Mouse (Mus musculus): Measurements from ENCODE around the gene Syde2. TPM values are rescaled to one million over a fixed set of nuclear protein-coding genes. Genes with fewer than 3 reads are reported as not detected.

Gene Syde2
- polyA plus RNA-seq, 1 experiment: 3.8 TPM

GRCm38 (mm10) chr3:146039132-146039903 lies 51.6 kb downstream of the Syde2 start:
- Histone ChIP-seq H3K4me1 (ENCODE audit: control insufficient read depth, insufficient read depth, insufficient read length, low read length) (peaks cover 3% of the 10 kb centered on the region; the same call in 1 of the 2 replicates), H3K27me3 (ENCODE audit: control insufficient read depth, insufficient read depth, low read length) (no peaks in the 10 kb centered on the region), H3K4me3 (ENCODE audit: low read depth, low read length) (no peak overlapping the region), H3K27ac (ENCODE audit: insufficient read depth, low read depth, low read length) (no peak overlapping the region), H3K36me3 (ENCODE audit: control insufficient read depth, insufficient read depth, low read length) (no peaks in the 10 kb centered on the region)
- WGBS: 20% methylated on average over 12 of the region's 12 CpGs
- TF ChIP-seq POLR2A (IDR thresholded peaks at IDR 0.05; ENCODE audit: low read depth, low read length) (no peak), CTCF (IDR thresholded peaks at IDR 0.05; ENCODE audit: extremely low read depth, insufficient read length, insufficient replicate concordance, low read depth, low read length) (no peak)

DNA sequence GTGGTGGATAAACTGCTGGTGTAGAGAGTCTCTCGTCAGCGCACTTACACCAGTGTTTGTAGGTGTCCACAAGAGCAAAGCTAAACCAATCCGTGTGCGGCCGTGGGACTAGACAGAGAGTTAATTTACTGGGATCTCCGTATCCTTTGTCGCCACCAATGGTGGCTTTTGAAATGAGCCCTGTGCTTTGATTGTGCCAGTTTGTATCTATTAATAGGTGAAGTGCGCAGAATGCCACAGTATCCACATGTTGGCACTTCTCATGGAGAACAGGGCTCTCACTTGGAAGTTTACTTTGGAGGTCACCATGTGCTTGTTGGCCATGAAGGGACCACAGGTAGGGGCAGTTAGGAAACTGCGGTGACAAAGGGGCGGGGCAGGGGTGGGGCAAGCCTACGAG lies 53.7 kb downstream of the Syde2 start:
- H3K4me3 ChIP-seq (ENCODE audit: low read depth, low read length): no peak overlapping the region
- H3K36me3 ChIP-seq (ENCODE audit: control insufficient read depth, insufficient read depth, low read length): no peaks in the 10 kb centered on the region
- no peak overlapping the region for H3K27ac ChIP-seq (ENCODE audit: insufficient read depth, low read depth, low read length)
- no peak for TF ChIP-seq POLR2A (IDR thresholded peaks at IDR 0.05; ENCODE audit: low read depth, low read length)
- no peak for TF ChIP-seq CTCF (IDR thresholded peaks at IDR 0.05; ENCODE audit: extremely low read depth, insufficient read length, insufficient replicate concordance, low read depth, low read length)
- H3K27me3 ChIP-seq (ENCODE audit: control insufficient read depth, insufficient read depth, low read length): no peaks in the 10 kb centered on the region
- 83% methylated on average over 11 of the region's 11 CpGs for WGBS
- peaks cover 3% of the 10 kb centered on the region; the same call in 1 of the 2 replicates for H3K4me1 ChIP-seq (ENCODE audit: control insufficient read depth, insufficient read depth, insufficient read length, low read length)

- H3K27me3 ChIP-seq (ENCODE audit: control insufficient read depth, insufficient read depth, low read length): no peaks in the 10 kb centered on the region
- no peak overlapping the region for H3K4me3 ChIP-seq (ENCODE audit: low read depth, low read length)
- TF ChIP-seq CTCF (IDR thresholded peaks at IDR 0.05; ENCODE audit: extremely low read depth, insufficient read length, insufficient replicate concordance, low read depth, low read length) (no peak), POLR2A (IDR thresholded peaks at IDR 0.05; ENCODE audit: low read depth, low read length) (no peak)
- H3K4me1 ChIP-seq (ENCODE audit: control insufficient read depth, insufficient read depth, insufficient read length, low read length): peaks cover 2% of the 10 kb centered on the region; the same call in 1 of the 2 replicates
- no peak overlapping the region for H3K27ac ChIP-seq (ENCODE audit: insufficient read depth, low read depth, low read length)
- H3K36me3 ChIP-seq (ENCODE audit: control insufficient read depth, insufficient read depth, low read length): no peaks in the 10 kb centered on the region
- WGBS: 63% methylated on average over 11 of the region's 11 CpGs
Measured at GRCm38 (mm10) chr3:146044977-146045376, 57.3 kb downstream of the Syde2 start.

DNA sequence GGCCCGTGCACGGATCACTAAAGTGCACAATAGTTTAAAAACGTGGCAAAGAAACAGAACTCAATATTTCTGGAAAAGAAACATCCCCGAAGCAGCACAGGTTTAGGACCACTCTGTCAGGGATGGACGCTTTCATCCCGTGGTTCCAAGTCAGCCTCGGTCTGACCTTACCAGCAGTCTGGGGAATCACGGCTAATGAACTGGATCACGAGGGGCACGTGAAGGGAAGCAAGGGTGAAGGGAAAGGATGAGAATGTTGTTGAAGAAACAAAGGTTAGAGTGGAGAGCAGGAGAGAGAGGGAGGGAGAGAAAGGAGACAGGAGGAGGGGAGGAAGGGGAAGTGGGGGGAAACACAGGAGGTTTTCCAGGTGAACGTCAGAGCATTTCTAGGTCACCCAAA lies 58.4 kb downstream of the Syde2 start:
- TF ChIP-seq CTCF (IDR thresholded peaks at IDR 0.05; ENCODE audit: extremely low read depth, insufficient read length, insufficient replicate concordance, low read depth, low read length) (no peak), POLR2A (IDR thresholded peaks at IDR 0.05; ENCODE audit: low read depth, low read length) (no peak)
- Histone ChIP-seq H3K4me3 (ENCODE audit: low read depth, low read length) (no peak overlapping the region), H3K4me1 (ENCODE audit: control insufficient read depth, insufficient read depth, insufficient read length, low read length) (peaks cover 2% of the 10 kb centered on the region; the same call in 1 of the 2 replicates), H3K27me3 (ENCODE audit: control insufficient read depth, insufficient read depth, low read length) (no peaks in the 10 kb centered on the region), H3K27ac (ENCODE audit: insufficient read depth, low read depth, low read length) (no peak overlapping the region), H3K36me3 (ENCODE audit: control insufficient read depth, insufficient read depth, low read length) (no peaks in the 10 kb centered on the region)
- WGBS: 89% methylated on average over 11 of the region's 11 CpGs

DNA sequence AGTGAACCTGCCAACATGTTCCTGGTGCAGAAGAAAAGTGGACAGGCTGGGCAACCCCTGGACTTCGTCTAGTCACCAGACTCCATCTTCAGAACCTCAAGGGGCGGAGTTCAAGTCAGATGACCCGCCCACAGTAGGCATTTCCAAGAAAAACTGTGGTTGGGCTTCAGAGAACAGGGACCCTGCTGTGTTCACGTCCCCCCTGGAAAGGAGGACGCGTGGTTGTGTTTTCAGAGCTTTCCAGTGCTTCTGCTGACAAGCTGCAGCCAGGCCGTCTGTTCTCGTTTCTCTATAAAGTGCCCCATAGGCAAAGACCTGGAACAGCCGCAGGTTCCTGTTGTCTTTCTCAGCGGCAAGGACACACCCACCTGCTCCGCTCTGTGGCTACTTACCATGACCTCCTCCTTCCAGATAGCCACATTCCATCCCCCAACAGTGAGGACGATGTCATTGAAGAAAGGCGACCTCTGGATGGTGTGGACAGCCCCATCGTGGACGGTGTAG lies 60.1 kb downstream of the Syde2 start:
- H3K36me3 ChIP-seq (ENCODE audit: control insufficient read depth, insufficient read depth, low read length): no peaks in the 10 kb centered on the region
- WGBS: 24% methylated on average over 15 of the region's 15 CpGs
- H3K27me3 ChIP-seq (ENCODE audit: control insufficient read depth, insufficient read depth, low read length): no peaks in the 10 kb centered on the region
- TF ChIP-seq POLR2A (IDR thresholded peaks at IDR 0.05; ENCODE audit: low read depth, low read length) (peak; percentile 33; the same call in 1 of the 2 replicates), CTCF (IDR thresholded peaks at IDR 0.05; ENCODE audit: extremely low read depth, insufficient read length, insufficient replicate concordance, low read depth, low read length) (no peak)
- peak overlapping the region; percentile 18; the same call in 1 of the 2 replicates for H3K27ac ChIP-seq (ENCODE audit: insufficient read depth, low read depth, low read length)
- peaks cover 2% of the 10 kb centered on the region; the same call in 1 of the 2 replicates for H3K4me1 ChIP-seq (ENCODE audit: control insufficient read depth, insufficient read depth, insufficient read length, low read length)
- peak overlapping the region; percentile 51 for H3K4me3 ChIP-seq (ENCODE audit: low read depth, low read length)

DNA sequence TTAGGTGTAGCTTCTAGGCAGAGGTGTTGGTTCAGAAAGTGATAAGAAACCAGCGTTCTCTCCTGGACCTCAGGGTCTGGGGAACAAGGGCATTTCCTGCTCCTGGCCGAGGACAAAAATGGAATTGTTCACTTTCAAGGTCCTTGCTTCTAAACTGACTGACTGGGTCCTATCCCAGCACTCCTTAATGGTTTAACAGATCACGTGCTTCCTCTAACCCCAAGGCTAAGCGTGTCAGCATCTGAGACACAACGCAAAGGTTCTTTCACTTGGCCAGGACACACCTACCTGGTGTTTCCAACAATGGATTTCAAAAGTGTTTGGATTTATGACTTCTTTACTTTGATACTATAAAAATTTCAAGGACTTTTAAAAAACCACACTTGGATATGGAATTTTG lies 62.3 kb downstream of the Syde2 start:
- no peak overlapping the region for H3K27ac ChIP-seq (ENCODE audit: insufficient read depth, low read depth, low read length)
- TF ChIP-seq POLR2A (IDR thresholded peaks at IDR 0.05; ENCODE audit: low read depth, low read length) (no peak), CTCF (IDR thresholded peaks at IDR 0.05; ENCODE audit: extremely low read depth, insufficient read length, insufficient replicate concordance, low read depth, low read length) (no peak)
- WGBS: 29% methylated on average over 5 of the region's 5 CpGs
- H3K4me3 ChIP-seq (ENCODE audit: low read depth, low read length): no peak overlapping the region
- no peaks in the 10 kb centered on the region for H3K36me3 ChIP-seq (ENCODE audit: control insufficient read depth, insufficient read depth, low read length)
- no peaks in the 10 kb centered on the region for H3K27me3 ChIP-seq (ENCODE audit: control insufficient read depth, insufficient read depth, low read length)
- H3K4me1 ChIP-seq (ENCODE audit: control insufficient read depth, insufficient read depth, insufficient read length, low read length): peaks cover 2% of the 10 kb centered on the region; the same call in 1 of the 2 replicates

DNA sequence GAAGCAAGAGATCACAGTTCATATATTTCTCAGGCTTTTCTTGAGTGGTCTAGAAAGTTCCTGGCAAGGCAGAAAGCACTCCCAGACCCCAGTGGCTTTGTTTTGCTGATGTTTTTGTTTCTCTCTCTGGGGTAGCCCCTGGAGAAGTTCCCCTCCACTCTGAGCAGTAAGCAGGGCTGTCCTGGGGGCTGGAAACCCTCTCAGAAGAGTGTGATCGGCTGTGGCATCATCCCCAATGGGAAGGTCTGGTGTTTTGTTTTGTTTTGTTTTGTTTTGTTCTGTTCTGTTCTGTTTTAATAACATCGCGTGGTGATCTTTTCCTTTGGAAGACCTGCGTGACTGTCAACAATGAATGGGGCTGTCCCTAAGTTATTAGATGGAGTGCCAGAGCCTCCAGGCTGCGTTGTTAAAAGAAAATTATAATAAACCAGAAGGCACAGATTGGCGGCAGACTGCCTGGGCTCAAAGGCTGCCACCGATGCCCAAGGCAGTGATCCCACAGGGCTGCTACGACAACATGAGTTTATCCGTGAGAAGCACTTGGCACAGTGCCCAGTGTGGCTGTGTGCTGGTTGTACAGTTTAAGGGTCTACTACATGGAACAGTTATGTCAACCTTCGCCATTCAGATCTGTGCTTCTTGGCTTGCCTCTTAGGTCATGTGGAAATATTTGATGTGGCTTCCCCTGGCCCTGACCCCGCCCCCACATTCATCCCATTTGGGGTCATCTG lies 63.8 kb downstream of the Syde2 start:
- Histone ChIP-seq H3K36me3 (ENCODE audit: control insufficient read depth, insufficient read depth, low read length) (no peaks in the 10 kb centered on the region), H3K4me3 (ENCODE audit: low read depth, low read length) (no peak overlapping the region), H3K27ac (ENCODE audit: insufficient read depth, low read depth, low read length) (no peak overlapping the region), H3K4me1 (ENCODE audit: control insufficient read depth, insufficient read depth, insufficient read length, low read length) (peaks cover 2% of the 10 kb centered on the region; the same call in 1 of the 2 replicates), H3K27me3 (ENCODE audit: control insufficient read depth, insufficient read depth, low read length) (no peaks in the 10 kb centered on the region)
- TF ChIP-seq POLR2A (IDR thresholded peaks at IDR 0.05; ENCODE audit: low read depth, low read length) (no peak), CTCF (IDR thresholded peaks at IDR 0.05; ENCODE audit: extremely low read depth, insufficient read length, insufficient replicate concordance, low read depth, low read length) (no peak)
- 45% methylated on average over 11 of the region's 11 CpGs for WGBS

Measured in small intestine, adult 2 months (tissue).